Mouse (Mus musculus) liver, postnatal 0 days (tissue): Measurements from ENCODE around the gene Cbarp.

Experiments used
- CTCF ChIP-seq: sonication (generic); IDR thresholded peaks from 2 replicates; pipeline ENCODE4 v1.5.1; 2016; ENCODE audit warnings: antibody characterized with exemption, low read depth
- EP300 ChIP-seq: IDR thresholded peaks from 2 replicates; pipeline ENCODE4 v1.6.1; 2016; ENCODE audit warnings: antibody characterized with exemption, low read depth, mild to moderate bottlenecking

DNA sequence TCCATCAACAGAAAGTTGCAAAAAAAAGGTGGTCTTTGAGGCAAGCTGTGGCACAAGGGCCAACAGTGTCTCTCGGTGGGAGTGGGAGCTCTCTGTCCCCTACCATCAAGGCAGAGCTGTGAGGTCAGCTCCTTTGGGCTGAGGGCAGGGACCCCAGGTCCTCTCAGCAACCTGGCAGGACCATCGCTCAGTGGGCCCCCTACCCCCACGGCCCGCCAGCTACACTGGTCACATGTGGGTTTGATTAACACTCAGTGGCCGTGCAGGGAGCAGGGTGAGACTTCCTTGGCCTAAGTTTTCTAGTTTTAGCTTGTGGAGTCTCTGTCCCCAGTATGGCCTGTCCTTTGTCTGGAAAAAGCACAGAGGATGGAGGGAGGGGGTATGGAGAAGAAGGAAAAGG is 40.2 kb upstream of the Cbarp start:
- TF ChIP-seq CTCF (no peak), EP300 (no peak)
